Mouse (Mus musculus) small intestine, adult 2 months (tissue): ENCODE measurements around the gene Mastl.

Experiments
- CTCF ChIP-seq: fragments of 200-500 bp; IDR thresholded peaks from 2 replicates; pipeline ENCODE4 v1.5.1; 2012; ENCODE audit warnings: low read depth, mild to moderate bottlenecking, control low read depth, inconsistent platforms, low read length, moderate library complexity, mixed read lengths; ENCODE audit not compliant: insufficient replicate concordance, insufficient read length; ENCODE audit errors: extremely low read depth
- POLR2A ChIP-seq: fragments of 200-500 bp; IDR thresholded peaks from 2 replicates; pipeline ENCODE4 v1.6.1; 2012; ENCODE audit warnings: low read depth, mild to moderate bottlenecking, control low read depth, inconsistent platforms, low read length, moderate library complexity

GRCm38 (mm10) chr2:23201034-23201433, 45.2 kb upstream of the Mastl start:
- TF ChIP-seq CTCF (no peak), POLR2A (no peak)
